Mouse (Mus musculus) kidney, adult 18-20 months (tissue): ENCODE measurements around the gene Evx1.

Experiments used
- DNase-seq: peaks from one replicate; pipeline ENCODE4 v3.0.0; 2021

Gene Evx1

GRCm38 (mm10) chr6:52291021-52291860 lies 22.1 kb upstream of the Evx1 start:
- no peak for DNase-seq

DNA sequence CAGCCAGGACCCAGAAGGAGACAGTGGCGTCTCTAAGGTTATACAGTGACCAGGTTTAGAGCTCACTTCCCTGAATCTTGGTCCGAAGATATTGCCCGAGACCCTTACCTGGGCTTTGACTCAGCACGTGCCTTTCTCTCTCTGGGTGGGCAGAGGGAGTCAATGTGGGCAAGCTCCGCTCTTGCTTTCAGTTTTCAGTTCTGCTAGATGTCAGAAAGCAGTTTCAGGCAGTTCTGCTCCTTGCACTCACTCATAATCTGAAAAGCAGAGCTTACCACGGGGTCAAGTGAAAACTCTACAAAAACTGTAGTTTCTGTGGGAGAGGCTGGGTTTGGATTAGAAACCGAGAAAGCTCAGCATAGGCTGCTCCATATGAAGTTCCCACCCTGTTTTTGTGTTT lies 21.0 kb upstream of the Evx1 start:
- DNase-seq, result no peak

DNA sequence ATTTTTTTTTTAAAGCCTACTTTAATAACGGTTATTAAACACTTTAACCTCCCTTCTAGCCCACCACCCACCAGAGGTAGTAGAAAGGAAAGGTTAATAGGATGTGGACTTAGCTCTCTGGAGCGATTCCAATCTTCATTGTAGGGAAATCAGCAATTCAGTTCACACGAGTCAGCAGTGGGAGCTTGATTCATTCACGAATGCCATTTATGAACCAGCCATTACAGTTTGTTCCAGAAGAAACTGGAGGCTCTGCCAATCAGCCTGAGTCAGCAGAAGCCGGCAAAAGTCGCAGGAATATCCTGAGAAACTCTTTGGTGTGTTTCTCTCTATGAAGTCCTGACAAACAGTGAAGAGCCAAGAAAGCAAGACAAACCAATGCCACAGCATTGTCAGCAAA lies 18.7 kb upstream of the Evx1 start:
- DNase-seq, result no peak

GRCm38 (mm10) chr6:52298511-52298910 lies 14.8 kb upstream of the Evx1 start:
- DNase-seq, result no peak

DNA sequence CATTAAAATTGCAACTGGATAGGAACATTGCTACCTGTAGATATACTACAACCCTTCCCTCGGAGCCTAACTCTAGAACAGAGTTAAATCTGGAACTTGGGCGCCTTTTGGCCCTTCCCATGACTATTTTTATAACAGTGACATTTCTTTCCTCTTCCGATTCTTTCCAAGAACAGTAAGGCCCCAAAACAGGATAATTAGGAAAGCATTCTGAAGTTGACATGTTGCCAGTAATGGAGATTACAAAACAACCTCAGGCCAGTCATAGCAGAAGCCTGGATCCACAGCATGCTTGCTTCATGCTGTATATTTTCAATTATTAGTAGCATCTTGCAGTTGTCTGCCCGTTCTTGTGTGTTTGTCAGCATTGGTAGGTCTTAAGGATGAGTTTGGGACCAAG lies 12.5 kb upstream of the Evx1 start:
- DNase-seq, result no peak

DNA sequence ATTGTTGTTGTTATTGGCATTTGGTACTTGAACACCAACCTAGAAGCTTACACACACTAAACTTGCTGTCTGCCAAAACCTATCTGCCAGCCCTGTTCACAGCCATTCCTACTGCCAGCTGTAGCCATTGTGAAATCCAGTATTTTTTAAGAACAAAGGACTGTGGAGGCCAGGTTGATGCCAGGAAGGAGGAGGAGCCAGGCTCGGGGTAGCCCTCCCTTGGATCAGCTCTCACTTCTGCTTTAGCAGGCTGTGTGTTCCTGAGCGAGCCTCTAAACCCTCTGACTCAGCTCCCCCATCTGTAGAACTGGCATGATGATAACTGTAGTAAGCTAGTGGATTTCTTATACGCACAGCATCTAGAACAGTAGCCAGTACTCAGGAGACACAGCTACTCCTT lies 9.9 kb upstream of the Evx1 start:
- no peak for DNase-seq

DNA sequence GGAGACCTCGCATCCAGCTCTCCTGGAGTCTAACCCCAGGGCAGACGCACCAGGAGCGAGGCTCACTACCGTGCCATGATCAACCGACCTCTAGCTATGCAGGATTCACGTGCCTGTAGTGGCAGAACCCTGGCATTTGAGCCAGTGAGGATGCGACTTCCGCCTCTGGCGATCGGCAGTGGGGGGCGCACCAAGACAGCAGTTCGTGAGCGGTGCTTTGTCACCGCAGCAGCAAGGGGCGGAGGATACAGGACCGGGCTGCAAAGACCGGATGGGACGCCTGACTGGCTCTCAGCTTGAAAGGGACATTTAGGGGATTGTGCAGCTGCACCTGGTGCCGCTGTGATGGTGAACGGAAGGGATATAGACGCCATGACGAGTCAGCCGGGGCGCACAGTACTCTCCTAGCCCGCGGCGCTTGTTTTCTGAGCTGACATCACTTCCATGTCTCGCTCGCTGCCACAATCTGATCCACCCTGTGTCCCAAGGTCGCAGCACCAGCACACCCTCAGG lies 7.4 kb upstream of the Evx1 start:
- peak; percentile 48 for DNase-seq

- no peak for DNase-seq
These were observed 3.5 kb upstream of the Evx1 start for GRCm38 (mm10) chr6:52309766-52310165.

DNA sequence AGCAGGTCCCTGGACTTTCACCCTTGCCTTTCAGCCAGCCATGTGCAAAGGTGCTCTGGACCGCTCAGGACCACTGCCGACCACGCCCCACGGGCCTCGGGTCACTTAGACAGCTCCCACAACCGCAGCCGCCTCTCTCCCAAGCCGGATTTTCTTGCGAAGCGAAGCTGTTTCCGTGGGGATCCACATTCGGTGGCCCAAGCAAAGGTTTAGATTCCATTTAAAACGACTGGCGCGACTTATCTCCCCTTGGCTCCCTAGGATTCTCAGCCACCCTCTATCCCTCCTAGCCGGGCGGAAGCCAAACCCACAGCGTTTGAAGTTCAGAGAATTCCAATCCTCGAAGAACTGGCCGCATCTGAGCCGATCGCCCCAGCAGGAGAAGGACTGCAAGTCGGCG lies 2.9 kb upstream of the Evx1 start:
- DNase-seq, result peak; percentile 51

DNA sequence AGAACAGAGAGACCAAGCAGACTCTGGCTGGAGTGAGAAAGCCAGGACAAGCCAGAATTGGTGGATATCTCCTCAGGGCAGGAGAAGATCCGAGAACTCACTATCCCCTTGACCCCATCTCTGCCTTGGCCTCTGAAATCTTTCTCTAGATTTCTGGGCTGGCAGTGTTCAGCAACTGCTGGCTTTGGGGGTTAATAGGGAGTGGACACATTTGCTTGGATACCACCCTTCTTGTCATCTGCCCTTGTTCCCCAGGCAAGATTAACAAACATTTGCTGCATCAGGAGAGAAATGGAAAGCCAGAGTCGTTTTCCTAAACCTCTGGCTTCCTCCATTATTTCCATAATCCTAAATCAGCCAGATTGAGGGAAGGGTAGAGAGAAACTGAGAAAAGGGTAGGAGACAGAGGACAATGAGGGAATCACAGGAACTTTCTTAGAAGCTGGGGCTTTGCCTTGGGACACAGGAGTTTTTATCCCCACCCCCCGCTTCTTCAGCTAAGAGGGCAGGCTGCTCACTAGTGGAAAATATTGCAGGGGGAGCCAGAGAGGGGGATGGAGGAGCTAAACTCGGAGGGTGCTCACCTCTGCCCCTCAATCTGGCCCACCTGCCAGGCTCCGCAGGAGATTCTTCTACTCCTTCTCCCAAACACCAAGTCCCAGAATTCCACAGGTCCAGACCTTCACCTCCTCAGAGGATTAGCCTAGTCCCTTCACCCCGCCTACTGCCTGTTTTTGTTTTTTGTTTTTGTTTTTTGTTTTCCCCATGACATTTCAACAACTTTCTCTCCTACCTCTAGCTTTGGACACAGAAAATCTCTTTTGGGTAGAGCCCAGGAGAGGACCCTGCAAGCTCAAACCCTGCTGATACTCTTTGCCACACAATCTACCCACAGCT lies 1.4 kb upstream of the Evx1 start:
- DNase-seq, result no peak

GRCm38 (mm10) chr6:52312558-52312915 lies 761 bp upstream of the Evx1 start:
- DNase-seq, result no peak

- DNase-seq, result no peak
These were observed 1.2 kb downstream of the Evx1 start for GRCm38 (mm10) chr6:52314304-52315100.

DNA sequence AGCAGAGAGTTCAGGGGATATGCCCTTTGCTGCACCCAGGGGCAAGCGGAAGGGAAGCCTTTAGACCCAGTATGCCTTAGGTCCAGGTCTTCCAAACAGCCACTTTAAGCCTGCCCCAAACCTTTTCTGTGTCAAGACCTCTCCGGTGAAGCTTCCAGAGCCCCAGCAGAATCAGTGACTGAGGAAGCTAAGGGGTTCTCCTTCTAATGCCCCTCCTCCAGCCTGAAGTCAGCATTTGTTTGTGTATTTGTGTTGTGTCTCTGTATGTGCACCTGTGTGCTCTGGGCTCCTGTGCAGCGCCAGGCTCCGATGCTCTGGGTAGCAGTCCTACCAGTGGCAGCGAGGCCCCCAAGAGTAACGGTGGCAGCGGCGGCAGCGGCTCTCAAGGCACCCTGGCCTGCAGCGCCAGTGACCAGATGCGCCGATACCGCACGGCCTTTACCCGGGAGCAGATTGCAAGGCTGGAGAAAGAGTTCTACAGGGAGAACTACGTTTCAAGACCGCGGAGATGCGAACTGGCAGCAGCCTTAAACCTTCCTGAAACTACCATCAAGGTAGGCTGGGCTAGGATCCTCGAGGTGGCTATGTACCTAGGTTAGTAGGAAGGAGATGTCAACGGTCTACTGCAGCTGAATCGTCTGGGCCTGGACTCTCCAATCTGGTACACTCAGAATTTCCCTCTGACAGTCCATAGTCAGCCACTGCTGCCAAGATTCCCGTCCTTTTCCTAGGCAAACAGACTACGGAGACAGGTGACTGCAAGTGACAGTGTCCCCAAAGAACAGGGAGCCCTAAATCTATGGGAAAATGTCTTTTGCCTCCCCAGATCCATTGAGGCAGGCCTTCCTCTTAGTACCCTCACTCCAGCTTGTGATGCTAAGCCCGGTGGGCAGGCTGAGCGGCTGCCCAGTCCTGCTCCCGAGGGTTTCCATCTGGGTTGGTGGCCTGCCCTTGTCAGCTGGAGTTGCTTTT lies 2.4 kb downstream of the Evx1 start:
- DNase-seq, result no peak

DNA sequence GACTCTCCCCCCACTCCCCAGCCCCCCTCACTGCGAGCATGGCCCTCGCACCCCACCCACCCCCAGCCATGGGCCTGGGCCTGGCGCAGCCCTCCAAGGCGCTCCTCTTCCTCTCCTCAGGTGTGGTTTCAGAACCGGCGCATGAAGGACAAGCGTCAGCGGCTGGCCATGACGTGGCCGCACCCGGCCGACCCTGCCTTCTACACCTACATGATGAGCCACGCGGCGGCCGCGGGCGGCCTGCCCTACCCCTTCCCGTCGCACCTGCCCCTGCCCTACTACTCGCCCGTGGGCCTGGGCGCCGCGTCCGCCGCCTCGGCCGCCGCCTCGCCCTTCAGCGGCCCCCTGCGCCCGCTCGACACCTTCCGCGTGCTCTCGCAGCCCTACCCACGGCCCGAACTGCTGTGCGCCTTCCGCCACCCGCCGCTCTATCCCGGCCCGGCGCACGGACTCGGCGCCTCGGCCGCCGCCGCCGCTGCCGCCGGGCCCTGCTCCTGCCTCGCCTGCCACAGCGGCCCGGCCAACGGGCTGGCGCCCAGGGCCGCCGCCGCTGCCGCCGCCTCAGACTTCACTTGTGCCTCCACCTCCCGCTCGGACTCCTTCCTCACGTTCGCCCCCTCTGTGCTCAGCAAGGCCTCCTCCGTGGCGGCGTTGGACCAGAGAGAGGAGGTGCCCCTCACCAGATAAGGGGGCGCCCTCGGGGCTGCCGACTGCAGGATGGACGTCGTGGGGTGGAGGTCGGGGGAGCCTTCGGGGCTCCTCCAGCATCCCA lies 3.3 kb downstream of the Evx1 start:
- no peak for DNase-seq

GRCm38 (mm10) chr6:52317461-52318180 lies 4.3 kb downstream of the Evx1 start:
- DNase-seq, result no peak

DNA sequence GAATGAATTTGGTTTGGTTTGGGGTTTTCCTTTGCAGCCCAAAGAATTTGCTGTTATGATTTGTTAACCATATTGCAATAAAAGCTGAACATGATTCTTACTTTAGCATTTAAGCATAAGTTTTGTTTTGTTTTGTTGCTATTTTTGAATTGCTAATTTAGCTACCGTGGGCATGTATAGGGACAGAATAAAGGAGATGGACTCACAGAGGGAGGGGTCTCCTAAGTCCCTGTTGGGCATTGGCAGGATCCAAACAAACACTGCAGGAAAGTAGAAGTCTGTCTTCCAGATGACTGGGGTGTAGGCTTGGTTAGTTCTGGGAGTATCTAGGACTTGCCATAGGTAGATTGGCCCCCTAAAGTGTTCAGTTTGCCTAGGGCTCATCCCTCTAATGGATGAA lies 5.0 kb downstream of the Evx1 start:
- DNase-seq, result no peak

GRCm38 (mm10) chr6:52319956-52320690 lies 6.8 kb downstream of the Evx1 start:
- no peak for DNase-seq

- no peak for DNase-seq
These were observed 7.9 kb downstream of the Evx1 start for GRCm38 (mm10) chr6:52320966-52321825.
